Mouse (Mus musculus) intestine, embryonic 16.5 days (tissue): Measurements from ENCODE around the gene Gm21750. TPM values are rescaled to one million over a fixed set of nuclear protein-coding genes. Genes with fewer than 3 reads are reported as not detected.
"Not testable (repeated sequence)": the region's sequence is repeated elsewhere in the genome, so short reads cannot be mapped to it uniquely, and the experiment has no call there.

Experiments
- ATAC-seq: fragments of 200-750 bp; cut with Nextera tagmentation; 2 replicates; pipeline ENCODE4 v1.8.0; 2017; ENCODE audit warnings: moderate TSS enrichment, moderate library complexity
- H3K27ac ChIP-seq: fragments of 300-500 bp; sonication (generic); 2 replicates; pipeline ENCODE4 v1.5.1; 2014; ENCODE audit warnings: mild to moderate bottlenecking, low read length
- H3K27me3 ChIP-seq: fragments of 300-500 bp; sonication (generic); replicated peaks from 2 replicates; pipeline ENCODE4 v1.6.1; 2014; ENCODE audit warnings: low read length, control low read depth, mixed read lengths; ENCODE audit not compliant: control insufficient read depth, insufficient read depth
- H3K36me3 ChIP-seq: fragments of 300-500 bp; sonication (generic); 2 replicates; pipeline ENCODE4 v1.6.1; 2014; ENCODE audit warnings: low read length, control low read depth; ENCODE audit not compliant: control insufficient read depth, insufficient read depth
- H3K4me1 ChIP-seq: fragments of 300-500 bp; sonication (generic); 2 replicates; pipeline ENCODE4 v1.6.1; 2014; ENCODE audit warnings: low read length, control low read depth, mixed read lengths; ENCODE audit not compliant: control insufficient read depth, insufficient read depth
- H3K4me2 ChIP-seq: fragments of 300-500 bp; sonication (generic); 2 replicates; pipeline ENCODE4 v1.6.1; 2014; ENCODE audit warnings: low read depth, low read length, control low read depth
- H3K4me3 ChIP-seq: fragments of 300-500 bp; sonication (generic); 2 replicates; pipeline ENCODE4 v1.5.1; 2014; ENCODE audit warnings: mild to moderate bottlenecking, low read length
- H3K9ac ChIP-seq: fragments of 300-500 bp; sonication (generic); 2 replicates; pipeline ENCODE4 v1.6.1; 2014; ENCODE audit warnings: low read depth, low read length
- H3K9me3 ChIP-seq: fragments of 300-500 bp; sonication (generic); 2 replicates; pipeline ENCODE4 v1.6.1; 2016; ENCODE audit warnings: low read length, control low read depth; ENCODE audit not compliant: control insufficient read depth
- WGBS: fragments of 180-500 bp; shearing (Covaris S2); extraction: QIAGEN DNeasy Blood & Tissue Kit; methylation state at CpG from one replicate; pipeline ENCODE4 v1.1.7; 2014; 5-methylcytosine and 5-hydroxymethylcytosine counted together
- polyA plus RNA-seq: library from polyadenylated mRNA; unstranded; fragments of >200 nt; fragmentation: Nextera tagmentation; extraction: Ambion mirVana; gene quantifications from 2 replicates; pipeline ENCODE4 v1.2.1, GENCODE M21; 2015

The Gm21750 gene
- not detected in 2 replicates for polyA plus RNA-seq

- H3K27ac ChIP-seq, H3K36me3 ChIP-seq, H3K4me2 ChIP-seq, H3K9ac ChIP-seq, H3K4me3 ChIP-seq, H3K27me3 ChIP-seq, H3K4me1 ChIP-seq, ATAC-seq, H3K9me3 ChIP-seq: not testable (repeated sequence)
- WGBS = 91% methylated on average over 3 of the region's 3 CpGs
These were observed at the start of gene Gm21750 for GRCm38 (mm10) chr14:73660925-73661324. Gene Gm21750 (plus strand): TSS chr14:73661225.

- WGBS = 58% methylated on average over 1 of the region's 1 CpGs
- H3K9me3 ChIP-seq, H3K4me1 ChIP-seq, H3K27me3 ChIP-seq, ATAC-seq, H3K4me3 ChIP-seq, H3K36me3 ChIP-seq, H3K9ac ChIP-seq, H3K4me2 ChIP-seq, H3K27ac ChIP-seq: not testable (repeated sequence)
These were observed 46.1 kb upstream of the Gm21750 start for GRCm38 (mm10) chr14:73614961-73615360.

DNA sequence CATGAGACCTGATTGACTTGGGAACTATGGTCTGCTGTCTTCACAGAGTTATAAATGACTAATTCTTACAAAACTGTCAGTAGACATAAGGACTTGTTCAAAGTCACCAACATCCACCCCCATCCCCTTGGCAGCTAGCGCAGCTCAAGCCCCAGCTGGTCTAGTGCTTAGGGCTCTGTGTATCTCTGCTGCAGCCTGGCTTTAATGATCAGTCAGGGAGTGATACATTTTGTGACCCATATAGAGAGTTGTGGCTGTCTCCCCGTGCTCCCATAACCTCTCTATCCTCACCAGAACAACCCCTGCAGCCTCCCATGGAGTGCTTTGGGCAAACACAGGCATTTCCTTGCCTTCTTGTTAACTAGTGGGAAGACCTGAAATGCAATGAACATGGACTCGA lies 40.1 kb upstream of the Gm21750 start:
- no peak for ATAC-seq
- 74% methylated on average over 3 of the region's 3 CpGs for WGBS
- H3K27me3 ChIP-seq = no peaks in the 10 kb centered on the region

GRCm38 (mm10) chr14:73622988-73623387 lies 38.0 kb upstream of the Gm21750 start:
- Histone ChIP-seq H3K4me3 (no peak overlapping the region), H3K36me3 (no peaks in the 10 kb centered on the region), H3K4me1 (no peaks in the 10 kb centered on the region), H3K27ac (no peak overlapping the region), H3K4me2 (no peak overlapping the region), H3K9me3 (no peaks in the 10 kb centered on the region), H3K9ac (no peak overlapping the region), H3K27me3 (no peaks in the 10 kb centered on the region)
- no peak for ATAC-seq
- 81% methylated on average over 1 of the region's 1 CpGs for WGBS

More for the DNA sequence above, 40.1 kb upstream of the Gm21750 start:
- Histone ChIP-seq H3K9ac (no peak overlapping the region), H3K4me2 (no peak overlapping the region), H3K4me1 (no peaks in the 10 kb centered on the region), H3K9me3 (no peaks in the 10 kb centered on the region), H3K36me3 (no peaks in the 10 kb centered on the region), H3K27ac (no peak overlapping the region), H3K4me3 (no peak overlapping the region)

DNA sequence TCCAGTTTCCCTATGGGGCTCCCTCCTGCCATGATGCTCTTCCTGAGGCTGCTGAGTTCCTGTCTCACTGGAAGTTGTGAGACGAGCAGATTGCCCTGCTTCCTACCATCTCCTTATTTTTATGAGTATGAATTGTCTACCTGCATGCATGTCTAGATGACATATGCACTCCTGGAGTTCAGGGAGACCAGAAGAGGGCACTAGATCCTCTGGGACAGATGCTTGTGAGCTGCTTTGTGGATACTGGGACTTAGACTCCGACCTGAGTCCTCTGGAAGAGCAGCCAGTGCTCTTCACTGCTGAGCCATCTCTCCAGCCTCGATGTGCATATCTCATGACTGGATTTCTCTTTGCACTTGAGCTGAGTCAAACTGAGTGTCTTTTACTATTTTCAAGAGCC lies 35.6 kb upstream of the Gm21750 start:
- Histone ChIP-seq H3K36me3 (no peaks in the 10 kb centered on the region), H3K9me3 (no peaks in the 10 kb centered on the region), H3K27ac (no peak overlapping the region), H3K4me2 (no peak overlapping the region), H3K4me3 (no peak overlapping the region), H3K9ac (no peak overlapping the region), H3K4me1 (no peaks in the 10 kb centered on the region), H3K27me3 (no peaks in the 10 kb centered on the region)
- ATAC-seq = no peak
- WGBS = 60% methylated on average over 3 of the region's 3 CpGs

- Histone ChIP-seq H3K36me3 (no peaks in the 10 kb centered on the region), H3K9ac (no peak overlapping the region), H3K27ac (no peak overlapping the region), H3K27me3 (no peaks in the 10 kb centered on the region), H3K4me1 (no peaks in the 10 kb centered on the region), H3K4me3 (no peak overlapping the region), H3K9me3 (no peaks in the 10 kb centered on the region), H3K4me2 (no peak overlapping the region)
- no peak for ATAC-seq
- 84% methylated on average over 4 of the region's 4 CpGs for WGBS
These were observed 29.5 kb upstream of the Gm21750 start for GRCm38 (mm10) chr14:73631511-73631910.

GRCm38 (mm10) chr14:73632648-73633263 lies 28.3 kb upstream of the Gm21750 start:
- no peak for ATAC-seq
- no peaks in the 10 kb centered on the region for H3K9me3 ChIP-seq
- WGBS = 77% methylated on average over 9 of the region's 9 CpGs

DNA sequence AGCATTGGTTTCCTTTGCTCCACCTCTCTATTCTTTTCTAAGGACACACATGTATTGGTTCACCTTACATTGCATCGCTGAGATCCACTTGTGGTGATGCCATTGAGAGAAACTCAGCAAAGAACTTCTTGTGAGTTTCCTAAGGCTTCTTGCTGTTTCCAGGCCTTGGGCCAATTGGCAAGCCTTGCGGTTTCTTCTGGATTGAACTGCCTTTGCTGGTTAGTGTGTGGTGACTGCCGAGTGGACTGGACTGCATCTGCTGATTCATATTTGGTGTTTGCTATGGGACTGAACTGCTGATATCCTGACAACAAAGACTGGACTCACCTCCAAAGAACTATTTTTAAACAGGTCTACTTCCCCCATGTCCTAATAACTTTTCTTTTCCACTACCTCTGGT lies 26.7 kb upstream of the Gm21750 start:
- 86% methylated on average over 3 of the region's 3 CpGs for WGBS
- no peak for ATAC-seq
- H3K9me3 ChIP-seq = no peaks in the 10 kb centered on the region
- no peaks in the 10 kb centered on the region for H3K36me3 ChIP-seq
- no peak overlapping the region for H3K9ac ChIP-seq
- no peak overlapping the region for H3K4me3 ChIP-seq
- no peaks in the 10 kb centered on the region for H3K27me3 ChIP-seq
- H3K4me1 ChIP-seq = no peaks in the 10 kb centered on the region
- H3K4me2 ChIP-seq = no peak overlapping the region
- no peak overlapping the region for H3K27ac ChIP-seq

More at GRCm38 (mm10) chr14:73632648-73633263, 28.3 kb upstream of the Gm21750 start:
- no peaks in the 10 kb centered on the region for H3K4me1 ChIP-seq
- H3K36me3 ChIP-seq = no peaks in the 10 kb centered on the region
- H3K27me3 ChIP-seq = no peaks in the 10 kb centered on the region
- no peak overlapping the region for H3K4me2 ChIP-seq
- no peak overlapping the region for H3K27ac ChIP-seq
- no peak overlapping the region for H3K9ac ChIP-seq
- H3K4me3 ChIP-seq = no peak overlapping the region

- ATAC-seq = no peak
- Histone ChIP-seq H3K27ac (no peak overlapping the region), H3K4me2 (no peak overlapping the region), H3K4me1 (no peaks in the 10 kb centered on the region), H3K27me3 (no peaks in the 10 kb centered on the region), H3K9ac (no peak overlapping the region), H3K4me3 (no peak overlapping the region), H3K36me3 (no peaks in the 10 kb centered on the region), H3K9me3 (no peaks in the 10 kb centered on the region)
These were observed 23.6 kb upstream of the Gm21750 start for GRCm38 (mm10) chr14:73637460-73637859.

DNA sequence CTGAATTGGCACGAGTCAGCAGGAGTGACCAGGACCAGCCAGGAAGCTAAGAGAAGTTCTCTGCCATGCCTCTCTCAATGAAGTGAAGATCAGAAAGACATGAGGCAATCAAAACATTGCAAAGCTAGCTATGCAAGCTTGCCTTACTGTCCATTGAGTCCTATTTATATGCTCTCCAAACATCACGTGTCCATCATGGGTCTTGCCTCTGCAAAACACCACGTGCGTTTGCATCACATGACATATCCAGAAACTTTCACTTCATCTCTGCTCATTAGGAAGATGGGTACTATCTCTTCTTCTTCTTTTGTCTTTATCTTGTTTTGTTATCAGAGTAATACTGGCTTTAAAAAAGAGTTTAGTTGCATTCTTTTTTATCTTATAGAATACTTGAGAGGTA lies 10.8 kb upstream of the Gm21750 start:
- no peak overlapping the region for H3K4me2 ChIP-seq
- no peak overlapping the region for H3K4me3 ChIP-seq
- ATAC-seq = no peak
- no peaks in the 10 kb centered on the region for H3K27me3 ChIP-seq
- WGBS = 86% methylated on average over 4 of the region's 4 CpGs
- H3K9me3 ChIP-seq = no peaks in the 10 kb centered on the region
- no peak overlapping the region for H3K9ac ChIP-seq
- H3K36me3 ChIP-seq = no peaks in the 10 kb centered on the region
- H3K27ac ChIP-seq = no peak overlapping the region
- no peaks in the 10 kb centered on the region for H3K4me1 ChIP-seq
